Mouse (Mus musculus) heart, embryonic 16.5 days (tissue): Measurements from ENCODE around the gene Prlh. TPM values are rescaled to one million over a fixed set of nuclear protein-coding genes. Genes with fewer than 3 reads are reported as not detected.

ENCODE experiments used
- ATAC-seq: fragments of 200-750 bp; cut with Nextera tagmentation; replicated peaks from 2 replicates; pipeline ENCODE4 v1.8.0; 2017; ENCODE audit warnings: moderate number of reproducible peaks; ENCODE audit not compliant: insufficient read depth, low FRiP score; ENCODE audit errors: extremely low read depth
- H3K27ac ChIP-seq: fragments of 300-500 bp; sonication (generic); 2 replicates; pipeline ENCODE4 v1.5.1; 2014; ENCODE audit warnings: mild to moderate bottlenecking, low read length, control low read depth, moderate library complexity
- H3K27me3 ChIP-seq: fragments of 300-500 bp; sonication (generic); 2 replicates; pipeline ENCODE4 v1.6.1; 2014; ENCODE audit warnings: low read length, mixed read lengths; ENCODE audit not compliant: control insufficient read depth, insufficient read depth
- H3K36me3 ChIP-seq: fragments of 300-500 bp; sonication (generic); 2 replicates; pipeline ENCODE4 v1.6.1; 2014; ENCODE audit not compliant: control insufficient read depth, insufficient read depth
- H3K4me1 ChIP-seq: fragments of 300-500 bp; sonication (generic); 2 replicates; pipeline ENCODE4 v1.6.1; 2014; ENCODE audit warnings: low read length, mixed read lengths; ENCODE audit not compliant: control insufficient read depth, insufficient read depth
- H3K4me2 ChIP-seq: fragments of 300-500 bp; sonication (generic); 2 replicates; pipeline ENCODE4 v1.6.1; 2014; ENCODE audit warnings: low read depth, mild to moderate bottlenecking, control low read depth, low read length
- H3K4me3 ChIP-seq: fragments of 300-500 bp; sonication (generic); 2 replicates; pipeline ENCODE4 v1.5.1; 2014; ENCODE audit warnings: mild to moderate bottlenecking, control low read depth, low read length
- H3K9ac ChIP-seq: fragments of 300-500 bp; sonication (generic); 2 replicates; pipeline ENCODE4 v1.6.1; 2014; ENCODE audit warnings: low read length, control low read depth
- H3K9me3 ChIP-seq: fragments of 300-500 bp; sonication (generic); replicated peaks from 2 replicates; pipeline ENCODE4 v1.6.1; 2016; ENCODE audit warnings: low read length; ENCODE audit not compliant: control insufficient read depth
- WGBS: fragments of 180-500 bp; shearing (Covaris S2); extraction: QIAGEN DNeasy Blood & Tissue Kit; methylation state at CpG from one replicate; pipeline ENCODE4 v1.1.7; 2014; 5-methylcytosine and 5-hydroxymethylcytosine counted together
- polyA plus RNA-seq: library from polyadenylated mRNA; unstranded; fragments of >200 nt; fragmentation: Nextera tagmentation; extraction: Ambion mirVana; gene quantifications from 2 replicates; pipeline ENCODE4 v1.2.1, GENCODE M21; 2015

The Prlh gene
- polyA plus RNA-seq, 1 experiment from 2014 or later: not detected

- peaks cover 24% of the 10 kb centered on the region for H3K4me1 ChIP-seq
- WGBS: 10% methylated on average over 18 of the region's 18 CpGs
- H3K27me3 ChIP-seq: peaks cover 7% of the 10 kb centered on the region
- peak within 1 kb of the TSS; percentile 31 for H3K4me3 ChIP-seq
- H3K9ac ChIP-seq: peak within 1 kb of the TSS; percentile 49; the same call in 1 of the 2 replicates
- ATAC-seq: peak; percentile 52
- H3K4me2 ChIP-seq: peak within 1 kb of the TSS; percentile 60
- H3K27ac ChIP-seq: no peak within 1 kb of the TSS
- no peaks in the 10 kb centered on the region for H3K36me3 ChIP-seq
- peaks cover 11% of the 10 kb centered on the region for H3K9me3 ChIP-seq
Observed at GRCm38 (mm10) chr1:90914948-90915569, 37.8 kb upstream of the Prlh start, which contains the start of gene Mlph. Gene Mlph (plus strand): TSS chr1:90915085.

GRCm38 (mm10) chr1:90917509-90917908, 35.4 kb upstream of the Prlh start:
- peaks cover 14% of the 10 kb centered on the region for H3K9me3 ChIP-seq
- H3K27me3 ChIP-seq: 0 out of 2 replicates have a peak, but pooled peaks cover 2% of the 10 kb centered on the region
- no peaks in the 10 kb centered on the region for H3K36me3 ChIP-seq
- H3K4me2 ChIP-seq: no peak overlapping the region
- H3K4me1 ChIP-seq: peaks cover 21% of the 10 kb centered on the region
- no peak overlapping the region for H3K9ac ChIP-seq
- peak; percentile 47 for ATAC-seq
- 46% methylated on average over 6 of the region's 6 CpGs for WGBS
- H3K4me3 ChIP-seq: no peak overlapping the region
- H3K27ac ChIP-seq: no peak overlapping the region

DNA sequence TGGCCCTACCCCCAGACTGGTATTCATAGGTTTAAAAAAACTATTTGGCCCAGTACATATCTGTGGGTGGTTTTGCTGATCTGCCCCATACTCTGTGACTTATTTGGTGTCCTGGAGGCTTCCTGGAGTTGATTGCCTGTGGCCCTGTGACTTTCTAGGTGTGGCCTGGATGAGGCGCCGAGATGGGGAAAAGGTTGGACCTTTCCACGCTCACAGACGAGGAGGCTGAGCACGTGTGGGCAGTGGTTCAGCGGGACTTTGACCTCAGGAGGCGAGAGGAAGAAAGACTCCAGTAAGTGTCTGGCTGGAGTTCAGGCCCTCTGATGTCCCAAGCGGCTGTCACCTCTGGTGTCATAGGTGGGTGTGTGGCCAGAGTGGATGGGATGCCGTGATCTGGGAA, 31.2 kb upstream of the Prlh start:
- WGBS: 87% methylated on average over 9 of the region's 9 CpGs
- H3K9me3 ChIP-seq: peaks cover 14% of the 10 kb centered on the region
- no peak overlapping the region for H3K4me3 ChIP-seq
- H3K4me1 ChIP-seq: peaks cover 9% of the 10 kb centered on the region
- H3K36me3 ChIP-seq: no peaks in the 10 kb centered on the region
- no peak for ATAC-seq
- no peak overlapping the region for H3K9ac ChIP-seq
- no peak overlapping the region for H3K27ac ChIP-seq
- H3K27me3 ChIP-seq: no peaks in the 10 kb centered on the region
- H3K4me2 ChIP-seq: no peak overlapping the region

GRCm38 (mm10) chr1:90926030-90926429, 26.9 kb upstream of the Prlh start:
- 54% methylated on average over 4 of the region's 4 CpGs for WGBS
- ATAC-seq: no peak

DNA sequence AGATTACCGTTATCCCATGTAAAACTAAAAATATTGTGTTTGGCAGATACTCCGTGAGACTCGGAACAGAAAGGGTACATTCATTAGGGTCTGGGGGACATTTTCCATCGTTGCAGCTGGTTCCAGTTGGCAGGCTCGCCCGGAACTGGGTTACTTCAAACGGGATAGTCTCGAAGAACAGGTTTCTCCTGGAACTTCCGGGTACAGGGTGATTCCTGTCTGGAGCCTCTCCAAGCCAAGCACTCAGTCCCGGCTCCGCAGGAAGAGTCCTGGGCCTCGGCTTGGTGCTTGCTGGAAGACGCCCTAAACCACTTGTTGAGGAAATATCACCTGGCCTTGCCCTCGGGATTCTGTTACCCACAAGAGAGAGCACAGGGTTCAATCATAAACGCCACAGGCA, 25.6 kb upstream of the Prlh start:
- Histone ChIP-seq H3K9me3 (no peaks in the 10 kb centered on the region), H3K27ac (no peak overlapping the region), H3K4me1 (peaks cover 13% of the 10 kb centered on the region), H3K4me2 (no peak overlapping the region), H3K27me3 (no peaks in the 10 kb centered on the region; the same call in 1 of the 2 replicates), H3K9ac (no peak overlapping the region), H3K36me3 (no peaks in the 10 kb centered on the region), H3K4me3 (no peak overlapping the region)
- ATAC-seq: peak; percentile 43; the same call in 1 of the 2 replicates
- 39% methylated on average over 15 of the region's 15 CpGs for WGBS

More at GRCm38 (mm10) chr1:90926030-90926429, 26.9 kb upstream of the Prlh start:
- no peaks in the 10 kb centered on the region for H3K36me3 ChIP-seq
- no peaks in the 10 kb centered on the region for H3K9me3 ChIP-seq
- no peak overlapping the region for H3K27ac ChIP-seq
- H3K4me3 ChIP-seq: no peak overlapping the region
- H3K9ac ChIP-seq: no peak overlapping the region
- H3K27me3 ChIP-seq: no peaks in the 10 kb centered on the region; the same call in 1 of the 2 replicates
- H3K4me2 ChIP-seq: no peak overlapping the region
- peaks cover 13% of the 10 kb centered on the region for H3K4me1 ChIP-seq

DNA sequence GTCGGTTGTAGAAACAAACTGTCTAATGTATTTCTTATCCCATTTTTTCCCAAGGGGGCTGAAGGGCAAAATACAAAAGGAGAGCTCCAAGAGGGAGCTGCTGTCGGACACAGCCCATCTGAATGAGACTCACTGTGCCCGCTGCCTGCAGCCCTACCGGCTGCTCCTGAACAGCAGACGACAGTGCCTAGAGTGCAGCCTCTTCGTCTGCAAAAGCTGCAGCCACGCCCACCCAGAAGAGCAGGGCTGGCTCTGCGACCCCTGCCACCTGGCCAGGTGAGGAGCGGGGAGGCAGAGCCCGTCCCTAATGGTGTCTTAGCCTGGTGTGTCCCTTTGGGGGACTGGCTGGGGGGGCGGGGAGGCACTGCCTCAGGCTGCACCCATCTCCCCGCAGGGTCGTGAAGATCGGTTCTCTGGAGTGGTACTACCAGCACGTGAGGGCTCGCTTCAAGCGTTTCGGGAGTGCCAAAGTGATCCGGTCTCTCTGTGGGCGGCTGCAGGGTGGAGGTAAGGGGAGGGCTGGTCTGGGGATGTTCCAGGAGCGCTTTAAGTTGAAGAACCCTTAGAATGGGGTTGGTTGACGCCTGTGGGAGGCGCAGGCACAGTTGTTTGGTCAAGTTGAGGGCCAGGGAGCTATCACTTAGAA, 24.9 kb upstream of the Prlh start:
- 3% methylated on average over 22 of the region's 23 CpGs for WGBS
- Histone ChIP-seq H3K27ac (no peak overlapping the region), H3K4me3 (peak overlapping the region; percentile 30), H3K27me3 (no peaks in the 10 kb centered on the region; the same call in 1 of the 2 replicates), H3K36me3 (no peaks in the 10 kb centered on the region), H3K9ac (peak overlapping the region; percentile 59), H3K4me2 (peak overlapping the region; percentile 63), H3K4me1 (peaks cover 19% of the 10 kb centered on the region), H3K9me3 (no peaks in the 10 kb centered on the region)
- peak; percentile 34; the same call in 1 of the 2 replicates for ATAC-seq

GRCm38 (mm10) chr1:90928575-90928934, 24.4 kb upstream of the Prlh start:
- no peaks in the 10 kb centered on the region for H3K9me3 ChIP-seq
- peak overlapping the region; percentile 59 for H3K9ac ChIP-seq
- ATAC-seq: no peak; the same call in 1 of the 2 replicates
- 9% methylated on average over 6 of the region's 6 CpGs for WGBS
- peaks cover 22% of the 10 kb centered on the region for H3K4me1 ChIP-seq
- no peaks in the 10 kb centered on the region for H3K36me3 ChIP-seq
- H3K4me3 ChIP-seq: peak overlapping the region; percentile 30
- peak overlapping the region; percentile 63 for H3K4me2 ChIP-seq
- no peaks in the 10 kb centered on the region; the same call in 1 of the 2 replicates for H3K27me3 ChIP-seq
- no peak overlapping the region for H3K27ac ChIP-seq

GRCm38 (mm10) chr1:90933001-90933400, 19.9 kb upstream of the Prlh start:
- H3K27me3 ChIP-seq: no peaks in the 10 kb centered on the region; the same call in 1 of the 2 replicates
- H3K27ac ChIP-seq: 0 out of 2 replicates have a peak overlapping the region, but pooled peaks have one; percentile 2
- H3K9ac ChIP-seq: no peak overlapping the region
- no peaks in the 10 kb centered on the region for H3K36me3 ChIP-seq
- H3K4me2 ChIP-seq: no peak overlapping the region
- no peak overlapping the region for H3K4me3 ChIP-seq
- H3K9me3 ChIP-seq: no peaks in the 10 kb centered on the region
- peaks cover 16% of the 10 kb centered on the region for H3K4me1 ChIP-seq
- peak; percentile 56; the same call in 1 of the 2 replicates for ATAC-seq
- WGBS: 35% methylated on average over 5 of the region's 5 CpGs

- H3K27ac ChIP-seq: no peak overlapping the region
- no peak overlapping the region for H3K4me3 ChIP-seq
- ATAC-seq: no peak
- no peaks in the 10 kb centered on the region for H3K36me3 ChIP-seq
- H3K4me2 ChIP-seq: no peak overlapping the region
- 65% methylated on average over 9 of the region's 9 CpGs for WGBS
- peaks cover 3% of the 10 kb centered on the region; the same call in 1 of the 2 replicates for H3K27me3 ChIP-seq
- H3K9me3 ChIP-seq: no peaks in the 10 kb centered on the region
- peaks cover 11% of the 10 kb centered on the region for H3K4me1 ChIP-seq
- no peak overlapping the region for H3K9ac ChIP-seq
Observed at GRCm38 (mm10) chr1:90936990-90937389, 15.9 kb upstream of the Prlh start.
